Comparison of ENCODE assay signal across 16 mouse cellular contexts in genomic region chr6:115770059-115770670, GRCm38 (mm10). TPM values are rescaled to one million over a fixed set of nuclear protein-coding genes. Genes with fewer than 3 reads are reported as not detected.
DNase-seq lines count a peak whose midpoint lies in the region; ATAC-seq and TF ChIP-seq lines count a peak whose summit lies in the region.
"Had no signal": no experiment of that assay in that cellular context is flagged by ENCODE, and none has a peak within 500 bp of the region (broad histone marks: within the 10 kb centered on the region; RNA-seq: fewer than 3 reads in every experiment).

No protein-coding gene starts in this region.

- no peak for ATAC-seq in liver, embryonic 15.5 days (ENCODE audit: insufficient read depth)
- ATAC-seq in megakaryocyte progenitor cell, adult 5-6 weeks (replicated peaks; ENCODE audit: poor library complexity): no peak
- ATAC-seq: forebrain, embryonic 13.5 days; midbrain, embryonic 13.5 days; Patski had no signal

- no peak for DNase-seq in liver, adult 2 months (ENCODE audit: extremely low read depth, low read depth, low spot score)
- DNase-seq in liver: no peak
- DNase-seq in kidney, postnatal 14 days: no peak
- DNase-seq: cerebellum, adult 9-10 months; heart, adult 11 months; right cerebral cortex, adult 18-20 months had no signal

- peak; percentile 14; the same call in 1 of the 2 replicates for TF ChIP-seq CTCF in liver, adult 2 months (IDR thresholded peaks at IDR 0.05; ENCODE audit: low read depth, low read length)
- peak; percentile 53 for TF ChIP-seq CTCF in E14TG2a.4 (conservative IDR thresholded peaks at IDR 0.05; ENCODE audit: low read length)
- TF ChIP-seq CTCF in bone marrow macrophage, adult 2 months (IDR thresholded peaks at IDR 0.05; ENCODE audit: low read depth, low read length): peak; percentile 47; the same call in 1 of the 2 replicates

- H3K27me3 ChIP-seq in liver, adult 2 months (ENCODE audit: control insufficient read depth, insufficient read depth, low read length): no peaks in the 10 kb centered on the region
- no peaks in the 10 kb centered on the region for H3K27me3 ChIP-seq in E14TG2a.4 (ENCODE audit: insufficient read depth, low read length)
- H3K27me3 ChIP-seq in liver, embryonic 15.5 days: no peaks in the 10 kb centered on the region
- H3K27me3 ChIP-seq: embryonic facial prominence, embryonic 15.5 days; forebrain, embryonic 13.5 days; limb, embryonic 13.5 days; midbrain, embryonic 13.5 days; Patski had no signal

- H3K4me1 ChIP-seq in liver, adult 2 months (ENCODE audit: control insufficient read depth, insufficient read depth, low read length): peaks cover 3% of the 10 kb centered on the region
- H3K4me1 ChIP-seq in E14TG2a.4 (replicated peaks; ENCODE audit: low read depth, low read length): peaks cover 43% of the 10 kb centered on the region
- H3K4me1 ChIP-seq in bone marrow macrophage, adult 2 months (ENCODE audit: control insufficient read depth, insufficient read depth, low read length): peaks cover 10% of the 10 kb centered on the region
- peaks cover 34% of the 10 kb centered on the region for H3K4me1 ChIP-seq in liver, embryonic 15.5 days (replicated peaks)

- H3K4me3 ChIP-seq in liver, adult 2 months (ENCODE audit: insufficient read depth, low read depth, low read length): no peak overlapping the region
- no peak overlapping the region for H3K4me3 ChIP-seq in E14TG2a.4 (replicated peaks; ENCODE audit: low read length)
- no peak overlapping the region for H3K4me3 ChIP-seq in bone marrow macrophage, adult 2 months (ENCODE audit: insufficient read depth, low read length)
- no peak overlapping the region for H3K4me3 ChIP-seq in liver, embryonic 15.5 days (replicated peaks)
- H3K4me3 ChIP-seq: embryonic facial prominence, embryonic 15.5 days; forebrain, embryonic 13.5 days; limb, embryonic 13.5 days; midbrain, embryonic 13.5 days had no signal

- no peak overlapping the region for H3K4me2 ChIP-seq in liver, embryonic 15.5 days
- H3K4me2 ChIP-seq: embryonic facial prominence, embryonic 15.5 days; forebrain, embryonic 13.5 days; hindbrain, embryonic 14.5 days; limb, embryonic 13.5 days; midbrain, embryonic 13.5 days had no signal

- WGBS in liver, adult 2 months: 90% methylated on average over 20 of the region's 20 CpGs
- 61% methylated on average over 20 of the region's 20 CpGs for WGBS in liver, embryonic 15.5 days (ENCODE audit: insufficient replicate concordance)

- H3K79me2 ChIP-seq in liver, adult 2 months (ENCODE audit: control insufficient read depth, insufficient read depth, low read length): no peaks in the 10 kb centered on the region

- H3K9me3 ChIP-seq in E14TG2a.4 (ENCODE audit: low read length): no peaks in the 10 kb centered on the region
- no peaks in the 10 kb centered on the region for H3K9me3 ChIP-seq in liver, embryonic 15.5 days (replicated peaks)
- H3K9me3 ChIP-seq: embryonic facial prominence, embryonic 15.5 days; forebrain, embryonic 13.5 days; limb, embryonic 13.5 days; midbrain, embryonic 13.5 days had no signal

- no peak overlapping the region for H3K27ac ChIP-seq in liver, adult 2 months (replicated peaks; ENCODE audit: insufficient read depth, low read depth, low read length)
- no peak overlapping the region for H3K27ac ChIP-seq in bone marrow macrophage, adult 2 months (ENCODE audit: insufficient read depth, low read depth, low read length)
- 0 out of 2 replicates have a peak overlapping the region, but pooled peaks have one; percentile 14 for H3K27ac ChIP-seq in liver, embryonic 15.5 days (replicated peaks)
- H3K27ac ChIP-seq: embryonic facial prominence, embryonic 15.5 days; forebrain, embryonic 13.5 days; hindbrain, embryonic 14.5 days; limb, embryonic 13.5 days; midbrain, embryonic 13.5 days had no signal

- H3K36me3 ChIP-seq in liver, adult 2 months (ENCODE audit: control insufficient read depth, insufficient read depth, low read length): no peaks in the 10 kb centered on the region
- H3K36me3 ChIP-seq in E14TG2a.4 (ENCODE audit: insufficient read depth, low read length): no peaks in the 10 kb centered on the region
- H3K36me3 ChIP-seq in liver, embryonic 15.5 days (replicated peaks): no peaks in the 10 kb centered on the region
- H3K36me3 ChIP-seq: embryonic facial prominence, embryonic 15.5 days; limb, embryonic 13.5 days; midbrain, embryonic 13.5 days had no signal

- TF ChIP-seq POLR2A in liver, adult 2 months (IDR thresholded peaks at IDR 0.05; ENCODE audit: extremely low read depth, insufficient read depth, low read length): no peak
- TF ChIP-seq POLR2A in bone marrow macrophage, adult 2 months (IDR thresholded peaks at IDR 0.05; ENCODE audit: borderline replicate concordance, low read depth, low read length): no peak

- no peak overlapping the region for H3K9ac ChIP-seq in liver, adult 2 months (ENCODE audit: low read depth, low read length)
- H3K9ac ChIP-seq in liver, embryonic 15.5 days: no peak overlapping the region
- H3K9ac ChIP-seq: embryonic facial prominence, embryonic 15.5 days; forebrain, embryonic 13.5 days; hindbrain, embryonic 14.5 days; limb, embryonic 13.5 days; midbrain, embryonic 13.5 days had no signal

RNA-seq across cellular contexts. Expression of gene Cand2, which starts 4.2 kb away (rescaled TPM):
- 0.18 and 0.40 TPM in 2 replicates for total RNA-seq in liver, adult 2 months (2014; rRNA removed)
- polyA plus RNA-seq in liver, adult 2 months (2012; rRNA removed): 0.25 and 0.57 TPM in 2 replicates
- polyA plus RNA-seq in bone marrow macrophage, adult 2 months (2012; ENCODE audit: insufficient read depth, insufficient read length, missing spikeins): 0.39 and 0.40 TPM in 2 replicates
- 2.9 and 3.0 TPM in 2 replicates for polyA plus RNA-seq in liver, embryonic 15.5 days (2015; fragmentation: Nextera tagmentation; extraction: Ambion mirVana)
- total RNA-seq in megakaryocyte progenitor cell, adult 5-6 weeks (2015): 2.5 and 2.8 TPM in 2 replicates
- total RNA-seq in megakaryocyte progenitor cell, adult 5-6 weeks (2017): 1.5 and 1.7 TPM in 2 replicates

RNA-seq across cellular contexts. Expression of gene Tmem40, which starts 8.0 kb away (rescaled TPM):
- total RNA-seq in liver, adult 2 months (2014; rRNA removed): not detected in 2 replicates
- 0.10 TPM in 1 of 2 replicates, not detected in the other for polyA plus RNA-seq in liver, adult 2 months (2012; rRNA removed)
- polyA plus RNA-seq in bone marrow macrophage, adult 2 months (2012; ENCODE audit: insufficient read depth, insufficient read length, missing spikeins): not detected in 2 replicates
- polyA plus RNA-seq in liver, embryonic 15.5 days (2015; fragmentation: Nextera tagmentation; extraction: Ambion mirVana): 24.7 and 29.2 TPM in 2 replicates
- total RNA-seq in megakaryocyte progenitor cell, adult 5-6 weeks (2015): 12.2 and 12.7 TPM in 2 replicates
- 19.0 and 21.5 TPM in 2 replicates for total RNA-seq in megakaryocyte progenitor cell, adult 5-6 weeks (2017)
- polyA plus RNA-seq: Patski had no signal

RNA-seq across cellular contexts. Expression of gene Rpl32, which starts 38.4 kb away (rescaled TPM):
- 1,017 and 1,033 TPM in 2 replicates for total RNA-seq in liver, adult 2 months (2014; rRNA removed)
- 177 and 193 TPM in 2 replicates for polyA plus RNA-seq in liver, adult 2 months (2012; rRNA removed)
- polyA plus RNA-seq in bone marrow macrophage, adult 2 months (2012; ENCODE audit: insufficient read depth, insufficient read length, missing spikeins): 2,269 and 2,339 TPM in 2 replicates
- polyA plus RNA-seq in liver, embryonic 15.5 days (2015; fragmentation: Nextera tagmentation; extraction: Ambion mirVana): 836 and 1,114 TPM in 2 replicates
- total RNA-seq in megakaryocyte progenitor cell, adult 5-6 weeks (2015): 4,905 and 5,125 TPM in 2 replicates
- total RNA-seq in megakaryocyte progenitor cell, adult 5-6 weeks (2017): 5,456 and 6,333 TPM in 2 replicates

Comparison
In these comparisons a context has a peak if more than half of its experiments do, and no peak if none do; other contexts are left out.
1. RNA of gene Tmem40, which starts 8.0 kb away (polyA plus RNA-seq): 24.7 to 29.2 TPM in liver, embryonic 15.5 days; not detected in bone marrow macrophage, adult 2 months and 0.10 TPM in liver, adult 2 months; every median in the first group is over 10 times any median in the second.
2. Peak in every context shown above with its lines, with median percentiles within 50 percentile points of each other: CTCF ChIP-seq.